Mouse (Mus musculus): ENCODE results near the gene Gm4788.
"Not testable (repeated sequence)": the region's sequence is repeated elsewhere in the genome, so short reads cannot be mapped to it uniquely, and the experiment has no call there.

Gene Gm4788

DNA sequence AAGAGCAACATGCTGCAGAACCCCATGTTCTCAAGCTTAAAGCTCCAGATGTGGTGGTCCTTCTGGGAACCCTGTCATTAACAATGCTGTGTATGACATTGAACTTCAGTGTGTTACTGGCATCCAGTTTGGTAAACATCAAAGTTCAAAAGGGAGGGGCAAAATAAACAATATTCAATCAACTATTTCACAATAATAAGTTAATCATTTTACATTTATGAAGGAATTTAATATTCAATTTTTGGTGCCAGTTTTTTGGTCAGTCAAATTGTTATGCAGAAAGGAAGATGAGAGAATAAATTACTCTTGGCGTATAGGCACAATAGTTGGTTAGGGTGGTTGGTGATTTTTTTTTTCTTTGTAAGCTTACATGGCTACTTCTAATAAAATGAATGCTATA is at the start of gene Gm4788:
TSS of gene Gm4788 (minus strand) at position 101 of the 400 bp plus-strand sequence.
- no peak for DNase-seq

DNA sequence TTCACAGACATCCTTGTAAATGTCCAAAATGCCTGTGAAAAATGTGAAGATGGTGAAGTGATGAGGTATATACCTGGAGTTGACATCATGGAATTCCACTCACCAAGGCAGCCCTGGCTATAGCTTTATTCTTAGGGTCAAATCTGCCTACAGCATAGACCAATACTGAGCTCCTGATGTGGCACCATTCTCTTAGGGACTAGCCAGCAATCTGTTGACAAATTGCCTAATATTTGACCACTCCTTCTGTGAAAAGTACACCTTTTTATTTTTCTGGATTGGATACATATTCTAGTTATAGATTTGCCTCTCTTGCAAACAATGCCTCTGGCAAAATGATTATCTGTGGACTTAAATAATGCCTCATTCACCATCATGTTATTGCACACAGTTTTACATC is 27.6 kb upstream of the Gm4788 start:
- no peak for DNase-seq

DNA sequence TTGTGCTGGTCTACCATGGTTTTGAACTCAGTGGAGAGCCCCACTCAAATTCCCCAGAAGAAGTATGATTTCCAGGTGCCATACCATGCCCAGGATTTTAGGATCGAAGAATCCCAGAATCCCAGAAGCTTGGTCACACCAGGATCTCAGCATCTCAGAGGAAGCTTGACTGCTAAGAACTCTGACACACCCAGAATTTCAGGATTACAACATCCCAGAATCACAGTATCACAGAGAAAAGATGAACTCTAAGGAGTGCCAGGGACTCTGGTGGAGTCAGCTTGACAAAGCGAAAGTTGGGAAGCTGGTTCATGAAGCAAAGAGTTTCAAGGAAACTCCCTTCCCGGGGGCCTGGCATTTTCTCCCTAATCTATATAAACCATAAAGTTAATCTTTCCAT is 11.1 kb downstream of the Gm4788 start:
- DNase-seq = not testable (repeated sequence)

DNA sequence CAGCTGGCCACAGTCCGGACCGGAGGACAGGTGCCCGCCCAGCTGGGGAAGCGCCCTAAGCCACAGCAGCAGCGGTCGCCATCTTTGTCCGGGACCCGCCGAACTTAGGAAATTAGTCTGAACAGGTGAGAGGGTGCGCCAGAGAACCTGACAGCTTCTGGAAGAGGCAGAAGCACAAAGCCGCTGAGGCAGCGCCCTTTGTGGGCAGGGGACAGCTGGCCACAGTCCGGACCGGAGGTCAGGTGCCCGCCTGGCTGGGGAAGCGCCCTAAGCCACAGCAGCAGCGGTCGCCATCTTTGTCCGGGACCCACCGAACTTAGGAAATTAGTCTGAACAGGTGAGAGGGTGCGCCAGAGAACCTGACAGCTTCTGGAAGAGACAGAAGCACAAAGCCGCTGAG is 64.4 kb downstream of the Gm4788 start:
- DNase-seq = not testable (repeated sequence)

DNA sequence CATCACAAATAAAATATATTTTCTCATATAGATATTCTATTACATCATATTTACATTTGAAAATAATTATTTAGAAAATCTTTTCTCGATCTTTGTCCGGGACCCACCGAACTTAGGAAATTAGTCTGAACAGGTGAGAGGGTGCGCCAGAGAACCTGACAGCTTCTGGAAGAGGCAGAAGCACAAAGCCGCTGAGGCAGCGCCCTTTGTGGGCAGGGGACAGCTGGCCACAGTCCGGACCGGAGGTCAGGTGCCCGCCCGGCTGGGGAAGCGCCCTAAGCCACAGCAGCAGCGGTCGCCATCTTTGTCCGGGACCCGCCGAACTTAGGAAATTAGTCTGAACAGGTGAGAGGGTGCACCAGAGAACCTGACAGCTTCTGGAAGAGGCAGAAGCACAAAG is 64.8 kb downstream of the Gm4788 start:
- not testable (repeated sequence) for DNase-seq

DNA sequence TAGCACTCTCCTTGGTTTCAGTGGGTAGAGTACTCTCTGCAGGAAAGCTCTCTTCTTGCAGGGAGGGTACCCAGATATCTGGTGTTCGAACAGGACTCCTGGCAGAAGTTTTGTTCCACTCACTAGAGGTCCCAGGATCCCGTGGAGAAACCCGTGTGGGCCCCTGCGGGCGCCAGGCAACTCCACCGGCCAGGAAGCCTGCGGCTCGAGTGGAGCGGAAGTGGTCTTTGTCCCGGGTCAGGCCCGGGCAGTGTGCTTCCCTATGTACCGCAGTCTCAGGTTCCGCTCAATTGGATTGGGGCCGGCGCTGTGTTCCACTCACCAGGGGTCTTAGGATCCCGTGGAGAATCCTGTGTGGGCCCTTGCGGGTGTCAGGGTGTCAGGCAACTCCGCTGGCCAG is 131.1 kb downstream of the Gm4788 start:
- not testable (repeated sequence) for DNase-seq
